In the genomic region with DNA sequence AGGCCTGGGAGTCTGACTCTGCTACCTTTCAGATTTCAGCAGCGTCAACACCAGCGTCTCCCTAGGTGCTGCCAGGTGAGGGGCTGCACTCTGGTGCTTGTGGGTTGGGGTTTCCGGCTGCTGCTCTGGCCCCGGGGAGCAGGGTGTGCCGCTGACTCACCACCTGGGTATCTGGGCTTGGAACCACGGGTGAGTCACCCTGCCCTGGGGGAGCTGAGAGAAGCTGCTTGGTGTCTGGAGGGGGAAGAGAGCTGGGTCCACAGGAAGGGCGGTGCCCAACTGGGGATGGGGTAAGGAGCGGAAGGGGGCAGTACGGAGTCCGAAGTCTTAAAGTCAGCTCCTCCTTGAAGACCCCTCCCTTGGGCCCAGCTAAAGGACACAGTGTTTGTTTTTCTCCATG, we compare ENCODE assay signal across 8 mouse cellular contexts. TPM values are rescaled to one million over a fixed set of nuclear protein-coding genes. Genes with fewer than 3 reads are reported as not detected.
DNase-seq lines count a peak whose midpoint lies in the region; ATAC-seq and TF ChIP-seq lines count a peak whose summit lies in the region.

No protein-coding gene starts in this region.

- no peak for TF ChIP-seq CTCF in cortical plate, adult 2 months (IDR thresholded peaks at IDR 0.05; ENCODE audit: extremely low read depth, insufficient read depth, low read length)

- no peaks in the 10 kb centered on the region for H3K27me3 ChIP-seq in heart, embryonic 11.5 days (ENCODE audit: control insufficient read depth, insufficient read depth, low read length)
- H3K27me3 ChIP-seq in lung, embryonic 15.5 days = no peaks in the 10 kb centered on the region
- no peaks in the 10 kb centered on the region for H3K27me3 ChIP-seq in stomach, embryonic 14.5 days (ENCODE audit: control insufficient read depth, insufficient read depth, low read length)
- no peaks in the 10 kb centered on the region for H3K27me3 ChIP-seq in hindbrain, embryonic 13.5 days

- no peak overlapping the region for H3K4me2 ChIP-seq in heart, embryonic 11.5 days
- no peak overlapping the region for H3K4me2 ChIP-seq in lung, embryonic 15.5 days
- no peak overlapping the region for H3K4me2 ChIP-seq in stomach, embryonic 14.5 days (replicated peaks; ENCODE audit: low read depth, low read length)
- H3K4me2 ChIP-seq in hindbrain, embryonic 13.5 days = no peak overlapping the region

- no peak overlapping the region for H3K27ac ChIP-seq in heart, embryonic 11.5 days (ENCODE audit: low read depth, low read length)
- H3K27ac ChIP-seq in cortical plate, adult 2 months (ENCODE audit: insufficient read depth, low read length) = peak overlapping the region; percentile 85
- peak overlapping the region; percentile 60 for H3K27ac ChIP-seq in lung, embryonic 15.5 days
- peak overlapping the region; percentile 62 for H3K27ac ChIP-seq in stomach, embryonic 14.5 days (ENCODE audit: low read length)
- H3K27ac ChIP-seq in hindbrain, embryonic 13.5 days = no peak overlapping the region

- peak; percentile 78 to 92 for DNase-seq in heart, adult 18-20 months
- DNase-seq in neural tube, embryonic 10.5 days (ENCODE audit: extremely low spot score, low spot score) = no peak

- no peaks in the 10 kb centered on the region for H3K36me3 ChIP-seq in heart, embryonic 11.5 days (ENCODE audit: control insufficient read depth, insufficient read depth, low read length)
- no peaks in the 10 kb centered on the region for H3K36me3 ChIP-seq in lung, embryonic 15.5 days
- H3K36me3 ChIP-seq in stomach, embryonic 14.5 days (ENCODE audit: control insufficient read depth, insufficient read depth, low read length) = no peaks in the 10 kb centered on the region
- no peaks in the 10 kb centered on the region for H3K36me3 ChIP-seq in hindbrain, embryonic 13.5 days

- H3K4me3 ChIP-seq in heart, embryonic 11.5 days (ENCODE audit: low read depth, low read length) = no peak overlapping the region
- no peak overlapping the region for H3K4me3 ChIP-seq in cortical plate, adult 2 months (ENCODE audit: insufficient read depth, low read length)
- no peak overlapping the region for H3K4me3 ChIP-seq in lung, embryonic 15.5 days
- no peak overlapping the region for H3K4me3 ChIP-seq in stomach, embryonic 14.5 days (ENCODE audit: low read depth, low read length)
- H3K4me3 ChIP-seq in hindbrain, embryonic 13.5 days = no peak overlapping the region

- H3K9me3 ChIP-seq in heart, embryonic 11.5 days (replicated peaks; ENCODE audit: control insufficient read depth, low read length) = no peaks in the 10 kb centered on the region
- H3K9me3 ChIP-seq in lung, embryonic 15.5 days = no peaks in the 10 kb centered on the region
- no peaks in the 10 kb centered on the region for H3K9me3 ChIP-seq in stomach, embryonic 14.5 days (ENCODE audit: control insufficient read depth, low read depth, low read length)
- H3K9me3 ChIP-seq in hindbrain, embryonic 13.5 days = no peaks in the 10 kb centered on the region

- H3K9ac ChIP-seq in heart, embryonic 11.5 days (ENCODE audit: low read depth, low read length) = no peak overlapping the region
- H3K9ac ChIP-seq in lung, embryonic 15.5 days = no peak overlapping the region
- no peak overlapping the region for H3K9ac ChIP-seq in stomach, embryonic 14.5 days (replicated peaks; ENCODE audit: low read depth, low read length)
- no peak overlapping the region for H3K9ac ChIP-seq in hindbrain, embryonic 13.5 days

- ATAC-seq in heart, embryonic 11.5 days (replicated peaks; ENCODE audit: insufficient number of reproducible peaks, low FRiP score, low TSS enrichment) = no peak
- ATAC-seq in inflammation-experienced regulatory T-cells, adult 6 months = peak; percentile 85
- ATAC-seq in lung, embryonic 15.5 days (ENCODE audit: borderline replicate concordance, extremely low read depth, low FRiP score, low TSS enrichment) = peak; percentile 53; the same call in 1 of the 2 replicates
- ATAC-seq in stomach, embryonic 14.5 days (ENCODE audit: insufficient number of reproducible peaks, insufficient read depth, low FRiP score, low read depth) = peak; percentile 83
- no peak for ATAC-seq in hindbrain, embryonic 13.5 days (ENCODE audit: low FRiP score)

- 0 out of 2 replicates have a peak, but pooled peaks cover 3% of the 10 kb centered on the region for H3K4me1 ChIP-seq in heart, embryonic 11.5 days (ENCODE audit: control insufficient read depth, insufficient read depth, low read length)
- H3K4me1 ChIP-seq in cortical plate, adult 2 months (ENCODE audit: control insufficient read depth, insufficient read depth, low read length) = peaks cover 3% of the 10 kb centered on the region
- H3K4me1 ChIP-seq in lung, embryonic 15.5 days = peaks cover 13% of the 10 kb centered on the region
- no peaks in the 10 kb centered on the region for H3K4me1 ChIP-seq in stomach, embryonic 14.5 days (ENCODE audit: control insufficient read depth, insufficient read depth, low read length)
- no peaks in the 10 kb centered on the region for H3K4me1 ChIP-seq in hindbrain, embryonic 13.5 days (replicated peaks)

- TF ChIP-seq POLR2A in cortical plate, adult 2 months (IDR thresholded peaks at IDR 0.05; ENCODE audit: extremely low read depth, insufficient read depth, low read length) = no peak

- 41% methylated on average over 10 of the region's 10 CpGs for WGBS in heart, embryonic 11.5 days (ENCODE audit: insufficient replicate concordance)
- 31% methylated on average over 10 of the region's 10 CpGs for WGBS in lung, embryonic 15.5 days
- 58% methylated on average over 10 of the region's 10 CpGs for WGBS in stomach, embryonic 14.5 days
- 68% methylated on average over 10 of the region's 10 CpGs for WGBS in hindbrain, embryonic 13.5 days

RNA-seq across cellular contexts. Expression of gene S100a2, which starts 3.1 kb away (rescaled TPM):
- not detected for total RNA-seq in heart, adult 18-20 months (2021)
- not detected in 2 replicates for polyA plus RNA-seq in heart, embryonic 11.5 days (2014; fragmentation: Nextera tagmentation; extraction: Ambion mirVana)
- not detected in 2 replicates for polyA plus RNA-seq in cortical plate, adult 2 months (2012; rRNA removed)
- polyA plus RNA-seq in inflammation-experienced regulatory T-cells, adult 6 months (2017; shearing (Covaris generic)) = 1 to 10 TPM in 1 of 3 experiments, not detected in 2; 2.6 TPM
- not detected in 2 replicates for polyA plus RNA-seq in lung, embryonic 15.5 days (2015; fragmentation: Nextera tagmentation; extraction: Ambion mirVana)
- polyA plus RNA-seq in stomach, embryonic 14.5 days (2014; fragmentation: Nextera tagmentation; extraction: Ambion mirVana) = not detected in 2 replicates
- polyA plus RNA-seq in hindbrain, embryonic 13.5 days (2015; fragmentation: Nextera tagmentation; extraction: Ambion mirVana) = not detected in 2 replicates

RNA-seq across cellular contexts. Expression of gene Gm42674, which starts 14.8 kb away (rescaled TPM):
- not detected for total RNA-seq in heart, adult 18-20 months (2021)
- polyA plus RNA-seq in heart, embryonic 11.5 days (2014; fragmentation: Nextera tagmentation; extraction: Ambion mirVana) = not detected in 2 replicates
- not detected in 2 replicates for polyA plus RNA-seq in cortical plate, adult 2 months (2012; rRNA removed)
- not detected for polyA plus RNA-seq in inflammation-experienced regulatory T-cells, adult 6 months (2017; shearing (Covaris generic))
- not detected in 2 replicates for polyA plus RNA-seq in lung, embryonic 15.5 days (2015; fragmentation: Nextera tagmentation; extraction: Ambion mirVana)
- polyA plus RNA-seq in stomach, embryonic 14.5 days (2014; fragmentation: Nextera tagmentation; extraction: Ambion mirVana) = not detected in 2 replicates
- not detected in 2 replicates for polyA plus RNA-seq in hindbrain, embryonic 13.5 days (2015; fragmentation: Nextera tagmentation; extraction: Ambion mirVana)

RNA-seq across cellular contexts. Expression of gene S100a4, which starts 16.7 kb away (rescaled TPM):
- total RNA-seq in heart, adult 18-20 months (2021) = 10 to 100 TPM; 12.5 to 14.1 TPM
- polyA plus RNA-seq in heart, embryonic 11.5 days (2014; fragmentation: Nextera tagmentation; extraction: Ambion mirVana) = 3.4 and 3.5 TPM in 2 replicates
- 10.9 and 13.4 TPM in 2 replicates for polyA plus RNA-seq in cortical plate, adult 2 months (2012; rRNA removed)
- polyA plus RNA-seq in inflammation-experienced regulatory T-cells, adult 6 months (2017; shearing (Covaris generic)) = 100 to 1,000 TPM in 1 of 3 experiments, 10 to 100 TPM in 2; 65.2 to 589 (median 72.0) TPM
- polyA plus RNA-seq in lung, embryonic 15.5 days (2015; fragmentation: Nextera tagmentation; extraction: Ambion mirVana) = 6.0 and 8.9 TPM in 2 replicates
- 5.5 and 7.4 TPM in 2 replicates for polyA plus RNA-seq in stomach, embryonic 14.5 days (2014; fragmentation: Nextera tagmentation; extraction: Ambion mirVana)
- polyA plus RNA-seq in hindbrain, embryonic 13.5 days (2015; fragmentation: Nextera tagmentation; extraction: Ambion mirVana) = 0.75 and 1.5 TPM in 2 replicates

RNA-seq across cellular contexts. Expression of gene S100a5, which starts 21.4 kb away (rescaled TPM):
- not detected for total RNA-seq in heart, adult 18-20 months (2021)
- polyA plus RNA-seq in heart, embryonic 11.5 days (2014; fragmentation: Nextera tagmentation; extraction: Ambion mirVana) = not detected in 2 replicates
- not detected in 2 replicates for polyA plus RNA-seq in cortical plate, adult 2 months (2012; rRNA removed)
- not detected for polyA plus RNA-seq in inflammation-experienced regulatory T-cells, adult 6 months (2017; shearing (Covaris generic))
- not detected in 2 replicates for polyA plus RNA-seq in lung, embryonic 15.5 days (2015; fragmentation: Nextera tagmentation; extraction: Ambion mirVana)
- 0.71 TPM in 1 of 2 replicates, not detected in the other for polyA plus RNA-seq in stomach, embryonic 14.5 days (2014; fragmentation: Nextera tagmentation; extraction: Ambion mirVana)
- not detected in 2 replicates for polyA plus RNA-seq in hindbrain, embryonic 13.5 days (2015; fragmentation: Nextera tagmentation; extraction: Ambion mirVana)

RNA-seq across cellular contexts. Expression of gene S100a6, which starts 25.8 kb away (rescaled TPM):
- 10 to 100 TPM; 76.5 to 79.4 TPM for total RNA-seq in heart, adult 18-20 months (2021)
- 43.6 and 44.5 TPM in 2 replicates for polyA plus RNA-seq in heart, embryonic 11.5 days (2014; fragmentation: Nextera tagmentation; extraction: Ambion mirVana)
- 51.5 and 66.4 TPM in 2 replicates for polyA plus RNA-seq in cortical plate, adult 2 months (2012; rRNA removed)
- 1,000 to 10,000 TPM in 1 of 3 experiments, 100 to 1,000 TPM in 2; 212 to 1,342 (median 247) TPM for polyA plus RNA-seq in inflammation-experienced regulatory T-cells, adult 6 months (2017; shearing (Covaris generic))
- polyA plus RNA-seq in lung, embryonic 15.5 days (2015; fragmentation: Nextera tagmentation; extraction: Ambion mirVana) = 148 and 158 TPM in 2 replicates
- 418 and 466 TPM in 2 replicates for polyA plus RNA-seq in stomach, embryonic 14.5 days (2014; fragmentation: Nextera tagmentation; extraction: Ambion mirVana)
- polyA plus RNA-seq in hindbrain, embryonic 13.5 days (2015; fragmentation: Nextera tagmentation; extraction: Ambion mirVana) = 38.4 and 42.3 TPM in 2 replicates

Comparison
In these comparisons a context has a peak if more than half of its experiments do, and no peak if none do; other contexts are left out.
1. ATAC-seq: peak in inflammation-experienced regulatory T-cells, adult 6 months (single experiment), lung, embryonic 15.5 days (single experiment) and stomach, embryonic 14.5 days (single experiment); none in heart, embryonic 11.5 days (single experiment) and hindbrain, embryonic 13.5 days (single experiment).
2. H3K27ac ChIP-seq: peak in cortical plate, adult 2 months (single experiment), lung, embryonic 15.5 days (single experiment) and stomach, embryonic 14.5 days (single experiment); none in heart, embryonic 11.5 days (single experiment) and hindbrain, embryonic 13.5 days (single experiment).